Mouse (Mus musculus) neural tube, embryonic 13.5 days (tissue): ENCODE data around the gene Uqcc1. TPM values are rescaled to one million over a fixed set of nuclear protein-coding genes. Genes with fewer than 3 reads are reported as not detected.
A peak's percentile ranks its signal among the peaks of the same experiment; 100 is the strongest.
"Not testable (repeated sequence)": the region's sequence is repeated elsewhere in the genome, so short reads cannot be mapped to it uniquely, and the experiment has no call there.

Experiments
- ATAC-seq: fragments of 200-750 bp; cut with Nextera tagmentation; 2 replicates; pipeline ENCODE4 v1.8.0; 2017; ENCODE audit warnings: low read depth, mild to moderate bottlenecking, moderate TSS enrichment, moderate library complexity
- H3K27ac ChIP-seq: fragments of 300-500 bp; sonication (generic); replicated peaks from 2 replicates; pipeline ENCODE4 v1.5.1; 2015; ENCODE audit warnings: moderate library complexity, mild to moderate bottlenecking, inconsistent platforms
- H3K27me3 ChIP-seq: fragments of 300-500 bp; sonication (generic); 2 replicates; pipeline ENCODE4 v1.6.1; 2015; ENCODE audit warnings: mild to moderate bottlenecking, inconsistent platforms
- H3K36me3 ChIP-seq: fragments of 300-500 bp; sonication (generic); 2 replicates; pipeline ENCODE4 v1.6.1; 2015; ENCODE audit warnings: mild to moderate bottlenecking, inconsistent platforms
- H3K4me1 ChIP-seq: fragments of 300-500 bp; sonication (generic); replicated peaks from 2 replicates; pipeline ENCODE4 v1.6.1; 2015; ENCODE audit warnings: inconsistent platforms
- H3K4me2 ChIP-seq: fragments of 300-500 bp; sonication (generic); 2 replicates; pipeline ENCODE4 v1.6.1; 2015; ENCODE audit warnings: inconsistent platforms, mild to moderate bottlenecking, moderate library complexity
- H3K4me3 ChIP-seq: fragments of 300-500 bp; sonication (generic); 2 replicates; pipeline ENCODE4 v1.5.1; 2015; ENCODE audit warnings: mild to moderate bottlenecking, inconsistent platforms
- H3K9ac ChIP-seq: fragments of 300-500 bp; sonication (generic); 2 replicates; pipeline ENCODE4 v1.6.1; 2015; ENCODE audit warnings: moderate library complexity, mild to moderate bottlenecking, inconsistent platforms
- H3K9me3 ChIP-seq: fragments of 300-500 bp; sonication (generic); 2 replicates; pipeline ENCODE4 v1.6.1; 2016; ENCODE audit warnings: inconsistent platforms
- WGBS: fragments of 180-500 bp; shearing (Covaris S2); methylation state at CpG from one replicate; pipeline ENCODE4 v1.1.7; 2015; 5-methylcytosine and 5-hydroxymethylcytosine counted together
- polyA plus RNA-seq: library from polyadenylated mRNA; unstranded; fragments of >200 nt; fragmentation: Nextera tagmentation; extraction: Ambion mirVana; gene quantifications from 2 replicates; pipeline ENCODE4 v1.2.1, GENCODE M21; 2015

Gene Uqcc1
- polyA plus RNA-seq, 1 experiment from 2014 or later, result 69.7 TPM

DNA sequence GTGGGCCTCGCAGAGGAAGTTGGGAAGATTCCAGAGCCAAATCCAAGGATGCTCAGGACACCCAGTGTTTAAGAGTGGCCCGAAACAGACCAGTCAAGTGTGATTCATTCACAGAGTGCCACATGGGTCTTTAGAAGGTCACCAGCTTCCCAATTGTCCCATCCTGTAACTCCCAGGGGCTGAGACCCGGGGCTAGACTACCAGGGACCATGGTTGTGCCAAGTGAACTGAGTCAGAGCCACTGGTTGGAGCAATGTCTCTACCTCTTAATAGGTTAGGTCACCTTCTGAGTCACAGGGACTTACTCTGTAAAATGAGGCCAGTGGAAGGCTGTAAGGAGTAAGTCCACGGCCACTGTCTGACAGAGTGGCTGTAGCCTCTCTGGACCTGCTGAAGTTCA, 91.1 kb downstream of the Uqcc1 start:
- no peak for ATAC-seq
- Histone ChIP-seq H3K4me3 (no peak overlapping the region), H3K9ac (no peak overlapping the region), H3K36me3 (no peaks in the 10 kb centered on the region), H3K27ac (no peak overlapping the region), H3K9me3 (no peaks in the 10 kb centered on the region), H3K4me1 (no peaks in the 10 kb centered on the region), H3K4me2 (no peak overlapping the region), H3K27me3 (no peaks in the 10 kb centered on the region; the same call in 1 of the 2 replicates)
- 83% methylated on average over 4 of the region's 4 CpGs for WGBS

GRCm38 (mm10) chr2:155837961-155838360, 92.1 kb downstream of the Uqcc1 start:
- no peak for ATAC-seq
- no peaks in the 10 kb centered on the region for H3K4me1 ChIP-seq
- no peak overlapping the region for H3K4me3 ChIP-seq
- no peak overlapping the region for H3K27ac ChIP-seq
- H3K9ac ChIP-seq, result no peak overlapping the region
- WGBS, result 66% methylated on average over 3 of the region's 3 CpGs
- H3K4me2 ChIP-seq, result no peak overlapping the region
- no peaks in the 10 kb centered on the region; the same call in 1 of the 2 replicates for H3K27me3 ChIP-seq
- no peaks in the 10 kb centered on the region for H3K9me3 ChIP-seq
- no peaks in the 10 kb centered on the region for H3K36me3 ChIP-seq

- Histone ChIP-seq H3K36me3 (no peaks in the 10 kb centered on the region), H3K4me2 (no peak within 1 kb of the TSS), H3K9me3 (no peaks in the 10 kb centered on the region), H3K27me3 (no peaks in the 10 kb centered on the region), H3K4me3 (no peak within 1 kb of the TSS), H3K9ac (no peak within 1 kb of the TSS), H3K4me1 (no peaks in the 10 kb centered on the region), H3K27ac (no peak within 1 kb of the TSS)
- 70% methylated on average over 9 of the region's 9 CpGs for WGBS
- no peak for ATAC-seq
These were observed 95.4 kb downstream of the Uqcc1 start, which contains the start of gene Fam83c for GRCm38 (mm10) chr2:155834732-155835131. Gene Fam83c, minus strand, starts transcription at chr2:155834854.

DNA sequence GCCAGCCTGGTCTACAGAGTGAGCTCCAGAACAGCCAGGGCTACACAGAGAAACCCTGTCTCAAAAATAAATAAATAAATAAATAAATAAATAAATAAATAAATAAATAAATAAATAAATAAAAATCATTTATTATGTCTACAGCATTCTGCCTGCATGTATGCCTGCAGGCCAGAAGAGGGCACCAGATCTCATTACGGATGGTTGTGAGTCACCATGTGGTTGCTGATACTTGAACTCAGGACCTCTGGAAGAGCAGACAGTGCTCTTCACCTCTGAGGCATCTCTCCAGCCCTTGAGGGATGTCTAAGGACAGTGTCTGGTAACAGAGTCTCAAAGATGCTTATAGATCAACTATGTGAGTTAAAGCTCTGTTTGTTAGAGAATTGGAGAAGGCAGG, 98.0 kb downstream of the Uqcc1 start:
- ATAC-seq, H3K4me2 ChIP-seq, H3K36me3 ChIP-seq, H3K9me3 ChIP-seq, H3K27ac ChIP-seq, H3K9ac ChIP-seq, H3K4me3 ChIP-seq, H3K27me3 ChIP-seq: not testable (repeated sequence)
- WGBS, result 64% methylated on average over 1 of the region's 1 CpGs
- H3K4me1 ChIP-seq, result peaks cover 14% of the 10 kb centered on the region

DNA sequence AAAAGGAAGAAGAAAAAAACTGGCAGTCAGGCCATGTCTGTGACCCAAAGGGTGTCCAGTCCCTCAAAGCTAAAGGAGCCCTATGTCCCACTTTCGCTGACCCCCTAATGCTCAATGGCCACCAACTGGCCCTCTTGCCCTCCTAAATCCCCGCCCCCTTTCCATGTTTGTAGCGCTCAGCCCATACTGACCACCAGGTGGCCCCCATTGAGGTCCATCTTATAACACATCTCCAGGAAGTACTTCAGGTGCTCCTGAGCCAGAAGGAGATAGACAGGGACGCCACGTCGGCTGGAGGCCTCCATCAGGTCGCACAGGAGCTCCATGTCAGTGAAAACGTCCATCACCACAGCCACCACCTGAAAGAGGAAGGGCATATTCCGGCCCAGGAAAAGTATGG, 98.8 kb downstream of the Uqcc1 start:
- H3K4me2 ChIP-seq, result no peak overlapping the region
- WGBS, result 60% methylated on average over 9 of the region's 9 CpGs
- no peak overlapping the region for H3K9ac ChIP-seq
- no peaks in the 10 kb centered on the region for H3K9me3 ChIP-seq
- peaks cover 17% of the 10 kb centered on the region for H3K4me1 ChIP-seq
- H3K36me3 ChIP-seq, result no peaks in the 10 kb centered on the region
- no peaks in the 10 kb centered on the region for H3K27me3 ChIP-seq
- no peak overlapping the region for H3K4me3 ChIP-seq
- H3K27ac ChIP-seq, result no peak overlapping the region
- ATAC-seq, result no peak

DNA sequence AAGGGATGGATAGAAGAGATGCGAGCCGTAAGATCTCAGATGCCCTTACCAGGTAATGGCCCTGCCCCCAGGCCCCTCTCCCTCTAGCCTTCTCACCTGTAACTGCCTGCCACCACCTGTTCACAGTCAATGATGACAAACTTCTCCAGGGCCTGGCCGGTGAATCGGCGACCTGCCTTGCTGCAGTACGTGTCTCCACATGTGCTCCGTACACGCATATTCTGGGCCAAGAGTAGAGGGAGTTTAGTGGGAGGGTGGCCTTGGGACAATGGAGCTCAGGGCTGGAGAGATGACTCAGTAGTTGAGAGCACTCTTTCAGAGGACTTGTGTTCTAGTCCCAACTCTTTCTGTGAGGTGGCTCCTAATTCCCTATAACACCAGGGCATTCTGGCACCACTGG, 99.3 kb downstream of the Uqcc1 start:
- ATAC-seq, result no peak
- Histone ChIP-seq H3K9ac (no peak overlapping the region), H3K27me3 (no peaks in the 10 kb centered on the region), H3K9me3 (no peaks in the 10 kb centered on the region), H3K4me2 (no peak overlapping the region), H3K36me3 (no peaks in the 10 kb centered on the region), H3K27ac (no peak overlapping the region), H3K4me3 (no peak overlapping the region), H3K4me1 (peaks cover 18% of the 10 kb centered on the region)
- 91% methylated on average over 8 of the region's 8 CpGs for WGBS

- peak within 1 kb of the TSS; percentile 76 for H3K9ac ChIP-seq
- WGBS, result 2% methylated on average over 27 of the region's 27 CpGs
- peak within 1 kb of the TSS; percentile 82 for H3K4me2 ChIP-seq
- peak within 1 kb of the TSS; percentile 75 for H3K4me3 ChIP-seq
- peak within 1 kb of the TSS; percentile 67 for H3K27ac ChIP-seq
- H3K4me1 ChIP-seq, result peaks cover 28% of the 10 kb centered on the region
- H3K27me3 ChIP-seq, result no peaks in the 10 kb centered on the region
- H3K36me3 ChIP-seq, result peaks cover 22% of the 10 kb centered on the region
- no peaks in the 10 kb centered on the region for H3K9me3 ChIP-seq
- peak; percentile 93 for ATAC-seq
These were observed 103.3 kb downstream of the Uqcc1 start, which contains the start of gene Eif6 for GRCm38 (mm10) chr2:155826630-155827424. Gene Eif6, minus strand, starts transcription at chr2:155826925.

DNA sequence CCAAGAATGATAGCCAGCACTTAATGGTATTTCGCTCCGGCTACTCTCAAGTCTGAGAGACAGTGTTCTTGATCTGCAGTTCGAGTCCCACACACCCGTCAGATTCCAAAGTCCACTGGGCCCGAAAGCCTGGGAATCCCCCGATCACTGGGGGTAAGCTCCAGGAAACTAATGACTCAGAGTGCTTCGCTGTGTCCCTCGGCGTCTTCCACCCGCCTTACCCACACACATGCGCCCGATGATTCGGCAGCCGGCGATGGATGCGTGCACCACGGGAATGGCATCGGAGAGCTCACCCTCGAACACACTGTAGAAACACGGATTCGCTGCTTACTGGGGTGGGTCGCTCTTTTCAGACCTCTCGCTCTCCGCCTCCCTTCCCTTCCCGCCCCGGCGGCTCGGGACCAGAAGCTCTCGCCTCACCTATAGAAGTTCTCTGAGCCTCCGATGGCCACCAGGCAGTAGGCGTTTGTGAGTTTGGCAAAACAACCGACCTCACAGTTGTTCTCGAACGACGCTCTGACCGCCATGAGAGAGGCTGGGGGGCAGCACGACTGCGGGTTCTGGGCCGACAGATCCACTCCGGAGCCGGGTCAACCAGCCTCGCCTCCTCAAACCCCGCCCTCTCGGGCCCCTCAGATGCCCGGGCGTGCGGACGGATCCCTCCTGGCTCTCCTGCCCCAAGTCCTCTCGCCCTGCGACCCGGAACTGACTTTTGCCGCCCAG, 104.0 kb downstream of the Uqcc1 start:
- H3K9ac ChIP-seq, result peak overlapping the region; percentile 76
- WGBS, result 3% methylated on average over 52 of the region's 52 CpGs
- H3K27me3 ChIP-seq, result no peaks in the 10 kb centered on the region
- peaks cover 28% of the 10 kb centered on the region for H3K36me3 ChIP-seq
- H3K4me3 ChIP-seq, result peak overlapping the region; percentile 75
- no peaks in the 10 kb centered on the region for H3K9me3 ChIP-seq
- H3K4me1 ChIP-seq, result peaks cover 28% of the 10 kb centered on the region
- H3K4me2 ChIP-seq, result peak overlapping the region; percentile 82
- ATAC-seq, result peak; percentile 15
- peak overlapping the region; percentile 67 for H3K27ac ChIP-seq

- no peaks in the 10 kb centered on the region for H3K9me3 ChIP-seq
- no peak overlapping the region for H3K9ac ChIP-seq
- no peak overlapping the region for H3K27ac ChIP-seq
- no peaks in the 10 kb centered on the region for H3K27me3 ChIP-seq
- H3K36me3 ChIP-seq, result peaks cover 38% of the 10 kb centered on the region
- no peak overlapping the region for H3K4me2 ChIP-seq
- no peak overlapping the region for H3K4me3 ChIP-seq
- 95% methylated on average over 8 of the region's 8 CpGs for WGBS
- ATAC-seq, result no peak
- H3K4me1 ChIP-seq, result peaks cover 44% of the 10 kb centered on the region
These were observed 106.4 kb downstream of the Uqcc1 start for GRCm38 (mm10) chr2:155823722-155824121.

GRCm38 (mm10) chr2:155820779-155821178, 109.3 kb downstream of the Uqcc1 start:
- no peak overlapping the region for H3K9ac ChIP-seq
- H3K4me2 ChIP-seq, result no peak overlapping the region
- H3K27me3 ChIP-seq, result no peaks in the 10 kb centered on the region
- no peak overlapping the region for H3K27ac ChIP-seq
- 95% methylated on average over 5 of the region's 5 CpGs for WGBS
- no peak overlapping the region for H3K4me3 ChIP-seq
- ATAC-seq, result no peak
- peaks cover 46% of the 10 kb centered on the region for H3K36me3 ChIP-seq
- H3K4me1 ChIP-seq, result peaks cover 44% of the 10 kb centered on the region
- H3K9me3 ChIP-seq, result no peaks in the 10 kb centered on the region

GRCm38 (mm10) chr2:155819449-155820251, 110.5 kb downstream of the Uqcc1 start:
- Histone ChIP-seq H3K4me3 (peak overlapping the region; percentile 56), H3K4me1 (peaks cover 35% of the 10 kb centered on the region), H3K9ac (peak overlapping the region; percentile 77), H3K4me2 (peak overlapping the region; percentile 65), H3K9me3 (no peaks in the 10 kb centered on the region), H3K27me3 (no peaks in the 10 kb centered on the region), H3K27ac (peak overlapping the region; percentile 87), H3K36me3 (peaks cover 56% of the 10 kb centered on the region)
- ATAC-seq, result peak; percentile 24
- 60% methylated on average over 6 of the region's 6 CpGs for WGBS

- Histone ChIP-seq H3K27me3 (no peaks in the 10 kb centered on the region), H3K9me3 (no peaks in the 10 kb centered on the region), H3K9ac (peak within 1 kb of the TSS; percentile 77), H3K27ac (peak within 1 kb of the TSS; percentile 87), H3K4me2 (peak within 1 kb of the TSS; percentile 65), H3K4me3 (peak within 1 kb of the TSS; percentile 56), H3K36me3 (peaks cover 60% of the 10 kb centered on the region), H3K4me1 (peaks cover 35% of the 10 kb centered on the region)
- ATAC-seq, result no peak
These were observed 110.9 kb downstream of the Uqcc1 start, which contains the start of gene BC029722 for GRCm38 (mm10) chr2:155819392-155819448. Gene BC029722, minus strand, starts transcription at chr2:155819426.
